Mouse (Mus musculus): Measurements from ENCODE around the gene Mex3b. TPM values are rescaled to one million over a fixed set of nuclear protein-coding genes. Genes with fewer than 3 reads are reported as not detected.

Mex3b gene
- total RNA-seq, 2 experiments from 2014 or later: 22.6 to 25.0 TPM

DNA sequence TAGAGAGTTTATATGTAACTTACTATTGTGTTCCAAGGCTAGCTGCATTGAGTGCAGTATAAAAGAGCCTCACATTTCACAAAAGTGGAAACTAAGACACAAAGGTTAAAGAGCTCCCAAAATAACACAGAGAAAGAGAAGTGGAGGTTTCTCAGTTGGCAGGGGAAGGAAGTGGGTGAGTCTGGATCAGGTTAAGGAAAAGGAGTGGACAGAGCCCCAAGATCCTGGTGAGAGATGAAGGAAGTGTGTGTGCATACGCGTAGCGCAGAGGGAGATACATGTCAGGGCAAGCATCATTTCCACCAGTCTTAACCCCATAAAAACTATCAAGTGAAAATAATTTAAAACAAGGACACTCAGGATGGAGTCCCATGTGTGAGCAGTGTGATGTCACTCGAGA, 15.5 kb upstream of the Mex3b start:
- DNase-seq (ENCODE audit: low spot score in 2 of 2): no peak
- Histone ChIP-seq H3K4me3 (no peak overlapping the region), H3K27ac (no peak overlapping the region)
- TF ChIP-seq CTCF (conservative IDR thresholded peaks at IDR 0.05): no peak

DNA sequence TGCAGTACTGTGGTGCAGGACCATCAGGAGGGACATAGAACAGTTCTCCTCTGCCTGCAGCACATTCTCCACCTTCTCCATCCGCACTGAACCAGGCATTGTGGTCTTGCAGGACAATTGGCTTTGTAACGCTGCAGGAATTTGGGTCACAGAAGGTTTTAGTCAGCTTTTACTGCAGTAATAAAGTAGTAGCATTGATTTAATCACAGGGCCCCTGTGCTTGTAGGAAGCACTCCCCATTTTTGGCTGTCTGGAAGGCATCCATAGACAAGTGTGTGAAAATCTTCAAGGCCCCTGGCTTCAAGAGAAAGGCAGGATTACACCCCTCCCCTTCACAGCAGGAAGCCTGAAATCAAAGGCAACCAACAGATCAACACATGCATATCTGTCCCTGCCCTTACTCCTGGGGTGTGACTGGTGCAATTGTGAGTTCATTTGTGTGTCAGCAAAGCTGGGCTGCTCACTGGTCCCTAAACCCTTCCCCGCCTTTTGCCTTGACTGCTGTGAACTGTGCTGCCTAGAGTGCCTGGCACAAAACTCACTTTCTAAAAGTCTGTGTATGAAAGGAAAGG, 12.9 kb upstream of the Mex3b start:
- no peak overlapping the region for H3K4me3 ChIP-seq
- no peak overlapping the region for H3K27ac ChIP-seq
- no peak for DNase-seq (ENCODE audit: low spot score in 2 of 2)
- TF ChIP-seq CTCF (conservative IDR thresholded peaks at IDR 0.05): no peak

DNA sequence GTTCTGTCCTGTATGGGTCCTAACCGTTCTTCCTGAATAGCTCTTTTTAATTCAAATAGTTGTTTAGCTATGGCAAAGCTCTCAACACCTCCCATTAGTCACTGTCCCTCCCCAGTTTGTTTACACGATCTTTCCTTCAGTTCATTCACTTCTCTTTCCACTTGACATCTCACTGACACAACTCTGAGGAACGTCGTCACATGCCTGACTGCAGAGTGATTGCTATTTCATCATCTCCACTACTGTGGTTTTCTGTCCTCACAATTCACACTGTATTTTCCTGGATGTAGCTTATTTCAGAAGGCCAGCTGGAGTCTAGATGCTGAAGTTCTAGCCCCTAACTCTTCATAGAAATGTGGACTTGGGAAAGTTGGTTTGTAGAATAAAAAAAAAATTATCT, 8.5 kb upstream of the Mex3b start:
- no peak overlapping the region for H3K27ac ChIP-seq
- no peak for DNase-seq (ENCODE audit: low spot score in 2 of 2)
- no peak overlapping the region for H3K4me3 ChIP-seq
- no peak for TF ChIP-seq CTCF (conservative IDR thresholded peaks at IDR 0.05)

DNA sequence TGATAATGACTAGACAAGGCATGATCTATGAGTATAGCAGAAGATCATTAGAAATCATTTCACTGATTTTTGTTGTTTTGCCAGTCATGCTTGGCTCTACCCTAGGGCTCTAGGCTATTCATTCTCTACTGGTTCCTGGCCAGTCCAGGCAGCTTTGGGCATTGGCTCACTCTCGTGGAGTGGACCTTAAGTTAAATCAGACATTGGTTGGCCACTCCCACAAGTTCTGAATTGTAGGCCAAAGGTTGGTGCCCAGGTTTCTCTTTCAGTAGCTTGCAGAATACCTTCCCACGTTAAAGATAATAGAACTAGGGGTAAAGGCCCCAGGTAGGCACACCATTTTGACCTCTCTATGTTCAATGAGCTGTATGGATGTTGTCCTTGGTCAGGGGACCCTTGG, 6.5 kb upstream of the Mex3b start:
- TF ChIP-seq CTCF (conservative IDR thresholded peaks at IDR 0.05): no peak
- Histone ChIP-seq H3K27ac (no peak overlapping the region), H3K4me3 (no peak overlapping the region)
- no peak for DNase-seq (ENCODE audit: low spot score in 2 of 2)

DNA sequence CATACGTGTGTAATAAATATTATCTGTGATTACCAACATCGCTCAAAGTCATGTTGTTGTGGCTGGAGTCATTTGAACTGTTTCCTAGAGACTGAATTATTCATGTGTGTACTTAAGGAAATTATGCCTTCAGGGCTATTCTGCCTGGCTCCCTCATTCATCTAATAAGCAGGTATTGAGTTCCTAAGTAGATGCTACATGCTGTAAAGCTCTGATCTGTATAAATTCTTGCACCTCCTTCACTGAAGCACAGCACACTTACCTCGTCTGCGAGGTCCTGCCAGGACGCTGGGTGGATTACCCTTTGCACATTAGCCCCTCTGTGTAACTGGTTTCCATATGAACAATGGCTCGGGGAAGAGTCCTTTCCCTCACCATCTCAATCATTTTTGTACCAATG, 3.8 kb upstream of the Mex3b start:
- no peak for TF ChIP-seq CTCF (conservative IDR thresholded peaks at IDR 0.05)
- Histone ChIP-seq H3K27ac (no peak overlapping the region), H3K4me3 (no peak overlapping the region)
- no peak for DNase-seq (ENCODE audit: low spot score in 2 of 2)

DNA sequence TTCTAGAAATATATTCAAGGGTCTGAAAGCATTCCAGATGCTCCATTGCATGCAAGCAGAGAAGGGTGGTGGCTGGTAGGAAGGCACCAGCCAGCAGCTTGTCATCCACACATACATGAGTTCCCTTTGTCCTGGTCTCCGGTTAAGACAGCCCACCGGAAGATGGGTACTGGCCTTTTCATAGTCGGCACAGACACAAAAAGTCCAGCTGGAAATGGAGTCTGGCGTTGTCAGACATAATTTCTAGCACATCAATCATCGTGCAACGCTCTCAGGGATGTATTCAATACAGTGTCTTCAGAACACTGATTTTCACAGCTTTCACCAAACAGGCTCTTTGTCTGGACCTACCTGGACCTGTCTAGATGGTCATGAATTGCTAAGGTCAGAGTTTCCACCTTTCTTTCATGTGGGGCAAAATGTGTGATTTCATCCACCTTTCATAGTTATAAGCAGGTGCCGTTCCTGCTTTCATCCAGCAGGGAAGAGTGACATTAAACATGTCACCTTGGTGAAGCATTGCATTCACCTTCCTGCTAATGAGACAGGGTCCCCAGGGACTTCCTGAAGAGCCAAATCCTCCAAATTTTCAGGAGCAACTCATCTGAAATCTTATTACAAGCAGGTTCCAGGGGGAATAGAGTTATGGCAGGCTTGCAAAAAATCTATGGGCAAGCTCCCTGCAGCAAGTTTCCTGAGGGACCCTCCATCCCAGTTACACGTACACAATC, 2.7 kb upstream of the Mex3b start:
- Histone ChIP-seq H3K27ac (no peak overlapping the region), H3K4me3 (no peak overlapping the region)
- no peak for DNase-seq (ENCODE audit: low spot score in 2 of 2)
- peak; percentile 46 for TF ChIP-seq CTCF (conservative IDR thresholded peaks at IDR 0.05)

DNA sequence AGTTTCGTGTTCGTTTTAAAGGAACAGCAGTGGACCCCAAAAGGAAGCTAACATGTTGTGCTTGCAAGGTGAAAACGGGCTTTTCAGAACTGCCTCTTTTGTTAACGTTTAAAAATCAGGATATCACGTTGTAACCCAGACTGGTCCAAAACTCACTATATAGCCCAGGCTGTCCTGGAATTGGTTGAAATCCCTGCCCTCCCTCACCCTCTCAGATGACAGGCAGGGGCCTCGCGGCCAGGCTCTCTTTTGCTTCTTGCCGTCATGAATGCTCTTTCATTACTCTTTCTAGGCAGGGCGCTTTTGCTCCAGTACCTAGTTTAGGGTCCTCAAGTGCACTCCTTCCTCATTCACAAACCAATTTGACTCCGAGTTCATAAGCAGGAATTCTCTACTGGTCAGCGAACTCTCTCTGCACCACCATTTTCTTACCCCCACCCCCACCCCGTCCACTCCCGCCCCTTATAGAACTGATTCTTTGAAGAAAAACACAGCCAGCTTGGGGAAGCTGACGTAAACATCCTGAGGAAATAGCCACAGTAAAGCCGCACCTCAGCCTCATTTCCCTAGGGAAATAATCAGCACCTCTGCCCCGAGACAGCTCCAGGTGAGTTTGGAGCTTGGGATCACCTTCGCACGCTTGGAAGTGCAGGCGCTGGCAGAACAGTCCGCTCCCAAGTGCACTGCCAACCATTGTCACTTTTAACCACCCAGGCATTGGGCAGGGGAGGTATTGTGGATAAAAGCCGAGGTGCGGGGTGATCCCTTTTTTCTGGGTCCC, 2.0 kb upstream of the Mex3b start:
- Histone ChIP-seq H3K27ac (peak overlapping the region; percentile 91), H3K4me3 (peak overlapping the region; percentile 99)
- DNase-seq (ENCODE audit: low spot score in 2 of 2): peak in 1 of 2 experiments; percentile 5
- no peak for TF ChIP-seq CTCF (conservative IDR thresholded peaks at IDR 0.05)

DNA sequence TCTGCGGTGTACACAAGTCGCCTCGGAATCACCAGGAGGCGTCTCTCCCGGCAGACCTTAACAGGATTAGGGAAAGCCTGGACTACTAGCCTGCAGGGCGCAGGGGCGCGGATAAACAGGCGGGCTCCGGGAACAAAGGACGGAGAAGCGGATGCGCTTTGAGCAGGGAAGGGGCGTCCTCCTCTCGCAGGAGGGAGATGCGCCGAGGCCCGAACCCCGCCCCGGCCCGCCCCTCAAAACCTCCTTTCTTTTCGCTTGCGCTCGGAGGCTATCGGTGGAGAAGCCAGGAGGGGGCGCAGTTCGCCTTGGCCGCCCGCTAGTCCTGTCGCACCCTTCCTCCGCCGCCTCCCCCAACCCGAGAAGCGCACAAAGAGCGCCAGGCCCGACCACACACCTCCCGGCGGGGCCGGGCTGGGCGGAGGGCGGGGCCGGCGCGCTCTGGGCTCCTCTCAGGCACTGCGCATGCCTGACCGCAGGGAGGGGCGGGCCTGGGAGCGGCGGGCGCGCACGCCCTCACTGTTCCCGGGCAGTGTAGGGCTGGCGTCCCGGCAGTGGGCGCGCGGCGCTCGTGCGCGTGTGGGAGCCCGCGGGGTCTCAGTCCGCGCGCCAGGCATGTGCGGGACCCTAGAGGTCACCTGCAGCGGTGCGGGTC, 1.2 kb upstream of the Mex3b start:
- H3K27ac ChIP-seq: peak overlapping the region; percentile 100
- H3K4me3 ChIP-seq: peak overlapping the region; percentile 99
- DNase-seq (ENCODE audit: low spot score in 2 of 2): peak; percentile 98 to 99
- TF ChIP-seq CTCF (conservative IDR thresholded peaks at IDR 0.05): peak; percentile 83

DNA sequence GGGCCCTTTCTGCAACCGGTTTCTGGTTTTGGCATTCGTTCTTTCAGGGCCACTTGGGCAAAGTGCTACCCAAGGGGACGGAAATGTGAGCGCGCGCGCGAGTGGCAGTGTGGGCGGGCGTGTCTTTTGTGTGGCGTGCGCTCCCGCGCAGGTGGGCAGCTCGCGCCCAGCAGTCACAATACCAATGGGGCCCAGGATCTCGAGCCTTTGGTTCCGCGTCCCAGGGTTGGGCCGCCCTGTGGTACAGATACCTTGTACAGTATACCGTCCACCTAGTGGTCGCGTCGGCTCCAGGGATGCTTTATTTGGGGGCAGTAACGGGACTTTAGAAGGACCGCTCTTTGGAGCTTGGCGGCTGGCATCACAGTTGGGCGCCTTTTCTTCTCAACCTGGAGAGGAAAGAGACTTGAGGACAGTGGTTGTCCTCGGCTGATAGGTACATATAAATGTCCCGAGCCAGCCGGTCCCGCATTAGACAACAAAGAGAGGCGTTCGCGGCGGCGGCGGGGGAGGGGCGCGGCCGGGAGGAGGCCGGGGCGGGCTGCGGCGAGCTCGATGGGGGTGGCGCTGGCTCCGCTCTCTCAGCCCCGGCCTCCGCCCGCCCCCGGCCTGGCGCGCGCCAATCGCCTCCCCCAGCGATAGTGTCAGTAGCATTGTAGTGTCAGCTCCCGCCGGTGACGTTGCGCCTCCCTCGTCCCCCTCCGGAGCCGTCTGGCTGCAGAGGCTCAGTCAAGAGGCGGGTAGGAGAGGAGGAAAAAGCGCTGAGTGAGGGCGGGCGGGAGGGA, 455 bp upstream of the Mex3b start:
- H3K27ac ChIP-seq: peak overlapping the region; percentile 100
- peak; percentile 34 for TF ChIP-seq CTCF (conservative IDR thresholded peaks at IDR 0.05)

DNA sequence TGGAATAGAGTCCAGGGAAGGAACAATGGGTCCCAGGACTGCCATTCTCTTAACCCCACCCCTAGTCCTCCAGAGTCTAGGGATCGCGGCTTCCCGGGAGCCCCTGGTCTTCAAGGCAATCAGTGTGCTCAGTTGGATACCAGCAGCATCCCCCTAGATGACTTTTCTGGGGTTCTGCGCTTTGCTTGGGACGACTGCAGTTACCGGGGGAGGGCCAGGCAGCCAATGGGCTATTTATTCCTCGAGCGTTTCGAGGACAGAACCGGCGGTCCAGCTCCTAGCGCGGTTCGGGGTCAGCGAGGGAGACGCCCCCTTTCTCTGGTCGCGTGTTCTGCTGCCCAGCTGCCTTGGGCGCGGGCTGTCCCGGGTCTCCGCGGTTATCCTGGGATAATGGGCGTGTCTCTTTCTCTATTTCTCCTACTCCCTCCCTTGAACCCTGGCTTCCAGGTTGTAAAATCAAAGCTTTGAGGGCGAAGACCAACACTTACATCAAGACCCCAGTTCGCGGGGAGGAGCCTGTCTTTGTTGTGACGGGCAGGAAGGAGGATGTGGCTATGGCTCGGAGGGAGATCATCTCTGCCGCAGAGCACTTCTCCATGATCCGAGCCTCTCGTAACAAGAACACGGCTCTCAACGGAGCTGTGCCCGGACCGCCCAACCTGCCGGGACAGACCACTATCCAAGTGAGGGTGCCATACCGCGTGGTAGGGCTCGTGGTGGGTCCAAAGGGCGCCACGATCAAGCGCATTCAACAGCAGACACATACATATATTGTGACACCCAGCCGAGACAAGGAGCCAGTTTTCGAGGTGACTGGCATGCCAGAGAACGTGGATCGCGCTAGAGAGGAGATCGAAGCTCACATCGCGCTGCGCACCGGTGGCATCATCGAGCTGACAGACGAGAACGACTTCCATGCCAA, 1.4 kb downstream of the Mex3b start:
- peak; percentile 47 to 56 for DNase-seq (ENCODE audit: low spot score in 2 of 2)
- Histone ChIP-seq H3K27ac (peak overlapping the region; percentile 100), H3K4me3 (peak overlapping the region; percentile 99)
- TF ChIP-seq CTCF (conservative IDR thresholded peaks at IDR 0.05): no peak

More for the DNA sequence above, 455 bp upstream of the Mex3b start:
- H3K4me3 ChIP-seq: peak overlapping the region; percentile 99
- DNase-seq (ENCODE audit: low spot score in 2 of 2): peak; percentile 94 to 96
